Mouse (Mus musculus) olfactory bulb, adult 2 months (tissue): ENCODE data around the gene Adam8.

Source experiments
- CTCF ChIP-seq: fragments of 200-500 bp; IDR thresholded peaks from 2 replicates; pipeline ENCODE4 v1.5.1; 2012; ENCODE audit warnings: low read depth, mild to moderate bottlenecking, low read length, moderate library complexity; ENCODE audit not compliant: insufficient read depth
- POLR2A ChIP-seq: fragments of 200-500 bp; IDR thresholded peaks from 2 replicates; pipeline ENCODE4 v1.6.1; 2012; ENCODE audit warnings: mild to moderate bottlenecking, low read depth, low read length, moderate library complexity; ENCODE audit not compliant: insufficient read depth

GRCm38 (mm10) chr7:139984505-139984904, 7.9 kb downstream of the Adam8 start:
- TF ChIP-seq POLR2A, result no peak
- no peak for TF ChIP-seq CTCF
